ENCODE assay signal across 25 mouse cellular contexts in genomic region chr14:59819215-59820114, GRCm38 (mm10).
DNase-seq lines count a peak whose midpoint lies in the region; ATAC-seq and TF ChIP-seq lines count a peak whose summit lies in the region.
"Had no signal": no experiment of that assay in that cellular context is flagged by ENCODE, and none has a peak within 500 bp of the region (broad histone marks: within the 10 kb centered on the region; RNA-seq: fewer than 3 reads in every experiment).

No protein-coding gene starts in this region.

- WGBS in forebrain, embryonic 13.5 days: 36% methylated on average over 5 of the region's 5 CpGs
- WGBS in forebrain, embryonic 10.5 days: 81% methylated on average over 5 of the region's 5 CpGs
- 37% methylated on average over 5 of the region's 5 CpGs for WGBS in hindbrain, postnatal 0 days
- 54% methylated on average over 5 of the region's 5 CpGs for WGBS in stomach, postnatal 0 days
- 80% methylated on average over 5 of the region's 5 CpGs for WGBS in limb, embryonic 10.5 days
- 77% methylated on average over 5 of the region's 5 CpGs for WGBS in kidney, embryonic 16.5 days

- H3K36me3 ChIP-seq in forebrain, embryonic 13.5 days (ENCODE audit: poor library complexity, severe bottlenecking): no peaks in the 10 kb centered on the region
- no peaks in the 10 kb centered on the region for H3K36me3 ChIP-seq in forebrain, embryonic 10.5 days (replicated peaks)
- no peaks in the 10 kb centered on the region for H3K36me3 ChIP-seq in hindbrain, postnatal 0 days (ENCODE audit: insufficient read depth, low read length)
- H3K36me3 ChIP-seq in stomach, postnatal 0 days (ENCODE audit: control insufficient read depth, insufficient read depth, low read length): no peaks in the 10 kb centered on the region
- no peaks in the 10 kb centered on the region for H3K36me3 ChIP-seq in limb, embryonic 10.5 days
- H3K36me3 ChIP-seq in kidney, embryonic 16.5 days (ENCODE audit: insufficient read depth, low read length): no peaks in the 10 kb centered on the region
- H3K36me3 ChIP-seq: embryonic facial prominence, embryonic 15.5 days; heart, embryonic 12.5 days; liver, embryonic 15.5 days; lung, embryonic 15.5 days; neural tube, embryonic 12.5 days had no signal

- no peak overlapping the region for H3K9ac ChIP-seq in forebrain, embryonic 13.5 days
- no peak overlapping the region for H3K9ac ChIP-seq in hindbrain, postnatal 0 days (replicated peaks; ENCODE audit: low read length)
- H3K9ac ChIP-seq in stomach, postnatal 0 days (ENCODE audit: low read length): no peak overlapping the region
- no peak overlapping the region for H3K9ac ChIP-seq in kidney, embryonic 16.5 days (replicated peaks; ENCODE audit: low read length)
- H3K9ac ChIP-seq: embryonic facial prominence, embryonic 15.5 days; heart, embryonic 12.5 days; liver, embryonic 15.5 days; lung, embryonic 15.5 days; neural tube, embryonic 12.5 days had no signal

- no peak for TF ChIP-seq EP300 in stomach, postnatal 0 days (optimal IDR thresholded peaks at IDR 0.05)

- peaks cover 17% of the 10 kb centered on the region for H3K27me3 ChIP-seq in forebrain, embryonic 13.5 days
- no peaks in the 10 kb centered on the region for H3K27me3 ChIP-seq in forebrain, embryonic 10.5 days (ENCODE audit: poor library complexity, severe bottlenecking)
- H3K27me3 ChIP-seq in hindbrain, postnatal 0 days (ENCODE audit: insufficient read depth, low read length): no peaks in the 10 kb centered on the region
- H3K27me3 ChIP-seq in stomach, postnatal 0 days (ENCODE audit: control insufficient read depth, insufficient read depth, low read length): no peaks in the 10 kb centered on the region
- H3K27me3 ChIP-seq in limb, embryonic 10.5 days (ENCODE audit: low read depth, poor library complexity, severe bottlenecking): no peaks in the 10 kb centered on the region
- no peaks in the 10 kb centered on the region for H3K27me3 ChIP-seq in kidney, embryonic 16.5 days (ENCODE audit: insufficient read depth, low read length)
- H3K27me3 ChIP-seq: embryonic facial prominence, embryonic 15.5 days; liver, embryonic 15.5 days; lung, embryonic 15.5 days; megakaryocyte, embryonic 14.5 days; neural tube, embryonic 12.5 days had no signal

- H3K4me1 ChIP-seq in forebrain, embryonic 13.5 days: peaks cover 15% of the 10 kb centered on the region
- H3K4me1 ChIP-seq in forebrain, embryonic 10.5 days: peaks cover 7% of the 10 kb centered on the region; the same call in 1 of the 2 replicates
- H3K4me1 ChIP-seq in hindbrain, postnatal 0 days (ENCODE audit: insufficient read depth, low read length): no peaks in the 10 kb centered on the region; the same call in 1 of the 2 replicates
- H3K4me1 ChIP-seq in stomach, postnatal 0 days (replicated peaks; ENCODE audit: control insufficient read depth, insufficient read depth): no peaks in the 10 kb centered on the region
- peaks cover 18% of the 10 kb centered on the region for H3K4me1 ChIP-seq in limb, embryonic 10.5 days
- no peaks in the 10 kb centered on the region for H3K4me1 ChIP-seq in kidney, embryonic 16.5 days (ENCODE audit: insufficient read depth, low read length)
- H3K4me1 ChIP-seq: embryonic facial prominence, embryonic 15.5 days; liver, embryonic 15.5 days; lung, embryonic 15.5 days; megakaryocyte, embryonic 14.5 days had no signal

- TF ChIP-seq CTCF in hindbrain, postnatal 0 days (IDR thresholded peaks at IDR 0.05; ENCODE audit: low read depth): no peak
- TF ChIP-seq CTCF in stomach, postnatal 0 days (IDR thresholded peaks at IDR 0.05; ENCODE audit: low read depth): no peak

- peak; percentile 85 for ATAC-seq in forebrain, embryonic 13.5 days
- ATAC-seq in hindbrain, postnatal 0 days: no peak
- ATAC-seq in stomach, postnatal 0 days (ENCODE audit: low FRiP score, low TSS enrichment): no peak
- ATAC-seq in kidney, embryonic 16.5 days (ENCODE audit: low FRiP score, low TSS enrichment): no peak

- H3K4me2 ChIP-seq in forebrain, embryonic 13.5 days: no peak overlapping the region
- no peak overlapping the region for H3K4me2 ChIP-seq in hindbrain, postnatal 0 days (ENCODE audit: low read depth, low read length)
- H3K4me2 ChIP-seq in stomach, postnatal 0 days (replicated peaks; ENCODE audit: low read depth): no peak overlapping the region
- H3K4me2 ChIP-seq in kidney, embryonic 16.5 days (replicated peaks; ENCODE audit: low read depth, low read length): no peak overlapping the region
- H3K4me2 ChIP-seq: embryonic facial prominence, embryonic 15.5 days; heart, embryonic 12.5 days; liver, embryonic 15.5 days; lung, embryonic 15.5 days; neural tube, embryonic 12.5 days had no signal

- DNase-seq in forebrain, embryonic 10.5 days (ENCODE audit: extremely low spot score, low spot score): no peak
- DNase-seq in retina, postnatal 1 day: peak; percentile 64
- DNase-seq in retina, embryonic 14.5 days (ENCODE audit: low spot score): no peak
- DNase-seq in hindbrain, postnatal 0 days (ENCODE audit: low spot score): peak; percentile 34
- peak; percentile 55 for DNase-seq in stomach, postnatal 0 days (ENCODE audit: low spot score)
- DNase-seq in limb, embryonic 10.5 days (ENCODE audit: low spot score): no peak
- DNase-seq: adrenal gland, postnatal 25 days; cerebellum, adult 9-11 months; gastrocnemius, postnatal 10 days; heart, postnatal 10 days; kidney, adult 11 months; liver; lung, postnatal 36 days; right cerebral cortex, postnatal 14 days; thymus, postnatal 14 days had no signal

- H3K27ac ChIP-seq in forebrain, embryonic 13.5 days: no peak overlapping the region; the same call in 1 of the 2 replicates
- no peak overlapping the region for H3K27ac ChIP-seq in forebrain, embryonic 10.5 days
- H3K27ac ChIP-seq in hindbrain, postnatal 0 days: no peak overlapping the region
- no peak overlapping the region for H3K27ac ChIP-seq in stomach, postnatal 0 days (replicated peaks)
- H3K27ac ChIP-seq in limb, embryonic 10.5 days: no peak overlapping the region
- H3K27ac ChIP-seq in kidney, embryonic 16.5 days (ENCODE audit: low read length): no peak overlapping the region
- H3K27ac ChIP-seq: embryonic facial prominence, embryonic 15.5 days; kidney, postnatal 0 days; left cerebral cortex, adult 2 months; liver, embryonic 15.5 days; lung, embryonic 15.5 days; neural tube, embryonic 12.5 days had no signal

- H3K4me3 ChIP-seq in forebrain, embryonic 13.5 days: no peak overlapping the region
- H3K4me3 ChIP-seq in forebrain, embryonic 10.5 days: no peak overlapping the region
- no peak overlapping the region for H3K4me3 ChIP-seq in hindbrain, postnatal 0 days (ENCODE audit: low read length)
- no peak overlapping the region for H3K4me3 ChIP-seq in stomach, postnatal 0 days (ENCODE audit: low read depth, low read length)
- no peak overlapping the region for H3K4me3 ChIP-seq in limb, embryonic 10.5 days
- H3K4me3 ChIP-seq in kidney, embryonic 16.5 days (ENCODE audit: low read length): no peak overlapping the region
- H3K4me3 ChIP-seq: embryonic facial prominence, embryonic 15.5 days; heart, embryonic 12.5 days; left cerebral cortex, adult 2 months; liver, embryonic 15.5 days; lung, embryonic 15.5 days; megakaryocyte, embryonic 14.5 days; neural tube, embryonic 12.5 days had no signal

- H3K9me3 ChIP-seq in forebrain, embryonic 13.5 days (replicated peaks): peaks cover 3% of the 10 kb centered on the region; the same call in 1 of the 2 replicates
- peaks cover 3% of the 10 kb centered on the region; the same call in 1 of the 2 replicates for H3K9me3 ChIP-seq in forebrain, embryonic 10.5 days
- no peaks in the 10 kb centered on the region; the same call in 1 of the 2 replicates for H3K9me3 ChIP-seq in hindbrain, postnatal 0 days (ENCODE audit: low read length)
- H3K9me3 ChIP-seq in stomach, postnatal 0 days (ENCODE audit: control insufficient read depth, low read length): no peaks in the 10 kb centered on the region
- H3K9me3 ChIP-seq in limb, embryonic 10.5 days (replicated peaks): 0 out of 2 replicates have a peak, but pooled peaks cover 4% of the 10 kb centered on the region
- peaks cover 4% of the 10 kb centered on the region; the same call in 1 of the 2 replicates for H3K9me3 ChIP-seq in kidney, embryonic 16.5 days (ENCODE audit: low read length)
- H3K9me3 ChIP-seq: embryonic facial prominence, embryonic 15.5 days; liver, embryonic 15.5 days; lung, embryonic 15.5 days; neural tube, embryonic 12.5 days had no signal

Comparison
In these comparisons a context has a peak if more than half of its experiments do, and no peak if none do; other contexts are left out.
1. DNase-seq: peak in retina, postnatal 1 day (single experiment), hindbrain, postnatal 0 days (single experiment) and stomach, postnatal 0 days (single experiment); none in forebrain, embryonic 10.5 days (single experiment), retina, embryonic 14.5 days (single experiment) and limb, embryonic 10.5 days (single experiment).